Mouse (Mus musculus): ENCODE measurements around the gene Elac2. TPM values are rescaled to one million over a fixed set of nuclear protein-coding genes. Genes with fewer than 3 reads are reported as not detected.

Gene Elac2
- 36.0 and 38.8 TPM in 2 replicates for polyA plus RNA-seq (2016; fragmentation: Nextera tagmentation; extraction: Ambion mirVana)

GRCm38 (mm10) chr11:64978720-64979488, at the start of gene Elac2:
Elac2 (plus strand) TSS chr11:64979038.
- peak within 1 kb of the TSS; percentile 86 for H3K27ac ChIP-seq

GRCm38 (mm10) chr11:64929130-64929529, 49.7 kb upstream of the Elac2 start:
- Histone ChIP-seq H3K27ac (no peak overlapping the region), H3K9me3 (no peaks in the 10 kb centered on the region), H3K4me3 (no peak overlapping the region), H3K36me3 (no peaks in the 10 kb centered on the region), H3K27me3 (ENCODE audit: insufficient read depth, poor library complexity, severe bottlenecking) (no peaks in the 10 kb centered on the region), H3K4me1 (replicated peaks) (no peaks in the 10 kb centered on the region)
- WGBS = 89% methylated on average over 2 of the region's 2 CpGs
- no peak for DNase-seq (ENCODE audit: low spot score)

More at GRCm38 (mm10) chr11:64978720-64979488, at the start of gene Elac2:
- peaks cover 17% of the 10 kb centered on the region for H3K4me1 ChIP-seq (replicated peaks)
- H3K27me3 ChIP-seq (ENCODE audit: insufficient read depth, poor library complexity, severe bottlenecking) = no peaks in the 10 kb centered on the region
- H3K36me3 ChIP-seq = peaks cover 35% of the 10 kb centered on the region
- no peaks in the 10 kb centered on the region for H3K9me3 ChIP-seq
- under 1% methylated on average over 65 of the region's 65 CpGs for WGBS
- peak; percentile 98 for DNase-seq (ENCODE audit: low spot score)
- peak within 1 kb of the TSS; percentile 91 for H3K4me3 ChIP-seq

- H3K4me3 ChIP-seq = no peak overlapping the region
- WGBS = 75% methylated on average over 11 of the region's 11 CpGs
- H3K27me3 ChIP-seq (ENCODE audit: insufficient read depth, poor library complexity, severe bottlenecking) = no peaks in the 10 kb centered on the region
- no peak for DNase-seq (ENCODE audit: low spot score)
- no peaks in the 10 kb centered on the region for H3K4me1 ChIP-seq (replicated peaks)
- H3K27ac ChIP-seq = no peak overlapping the region
- H3K9me3 ChIP-seq = no peaks in the 10 kb centered on the region
- H3K36me3 ChIP-seq = no peaks in the 10 kb centered on the region
Measured at GRCm38 (mm10) chr11:64931060-64931770, 47.6 kb upstream of the Elac2 start.

- H3K27ac ChIP-seq = no peak overlapping the region
- no peak overlapping the region for H3K4me3 ChIP-seq
- H3K9me3 ChIP-seq = no peaks in the 10 kb centered on the region
- 87% methylated on average over 2 of the region's 2 CpGs for WGBS
- H3K4me1 ChIP-seq (replicated peaks) = no peaks in the 10 kb centered on the region
- no peak for DNase-seq (ENCODE audit: low spot score)
- no peaks in the 10 kb centered on the region for H3K36me3 ChIP-seq
- H3K27me3 ChIP-seq (ENCODE audit: insufficient read depth, poor library complexity, severe bottlenecking) = no peaks in the 10 kb centered on the region
Measured at GRCm38 (mm10) chr11:64937226-64937625, 41.6 kb upstream of the Elac2 start.

- 92% methylated on average over 2 of the region's 2 CpGs for WGBS
- Histone ChIP-seq H3K4me1 (replicated peaks) (no peaks in the 10 kb centered on the region), H3K9me3 (no peaks in the 10 kb centered on the region), H3K36me3 (no peaks in the 10 kb centered on the region), H3K27ac (no peak overlapping the region), H3K4me3 (no peak overlapping the region), H3K27me3 (ENCODE audit: insufficient read depth, poor library complexity, severe bottlenecking) (no peaks in the 10 kb centered on the region)
- DNase-seq (ENCODE audit: low spot score) = no peak
Measured at GRCm38 (mm10) chr11:64941193-64941592, 37.6 kb upstream of the Elac2 start.

GRCm38 (mm10) chr11:64949782-64950181, 29.1 kb upstream of the Elac2 start:
- Histone ChIP-seq H3K9me3 (no peaks in the 10 kb centered on the region), H3K4me3 (no peak overlapping the region), H3K27ac (no peak overlapping the region), H3K27me3 (ENCODE audit: insufficient read depth, poor library complexity, severe bottlenecking) (no peaks in the 10 kb centered on the region), H3K4me1 (replicated peaks) (no peaks in the 10 kb centered on the region), H3K36me3 (no peaks in the 10 kb centered on the region)
- WGBS = 83% methylated on average over 3 of the region's 3 CpGs
- no peak for DNase-seq (ENCODE audit: low spot score)

GRCm38 (mm10) chr11:64956962-64957729, 21.7 kb upstream of the Elac2 start:
- WGBS = 15% methylated on average over 16 of the region's 16 CpGs
- H3K36me3 ChIP-seq = no peaks in the 10 kb centered on the region
- H3K27ac ChIP-seq = peak overlapping the region; percentile 13; the same call in 1 of the 2 replicates
- H3K4me1 ChIP-seq (replicated peaks) = peaks cover 16% of the 10 kb centered on the region
- peak overlapping the region; percentile 24 for H3K4me3 ChIP-seq
- no peaks in the 10 kb centered on the region for H3K9me3 ChIP-seq
- 0 out of 2 replicates have a peak, but pooled peaks cover 4% of the 10 kb centered on the region for H3K27me3 ChIP-seq (ENCODE audit: insufficient read depth, poor library complexity, severe bottlenecking)
- DNase-seq (ENCODE audit: low spot score) = peak; percentile 38

GRCm38 (mm10) chr11:64962629-64963028, 16.2 kb upstream of the Elac2 start:
- no peak overlapping the region for H3K4me3 ChIP-seq
- H3K4me1 ChIP-seq (replicated peaks) = peaks cover 5% of the 10 kb centered on the region; the same call in 1 of the 2 replicates
- 90% methylated on average over 2 of the region's 2 CpGs for WGBS
- 0 out of 2 replicates have a peak, but pooled peaks cover 4% of the 10 kb centered on the region for H3K27me3 ChIP-seq (ENCODE audit: insufficient read depth, poor library complexity, severe bottlenecking)
- H3K36me3 ChIP-seq = no peaks in the 10 kb centered on the region
- H3K9me3 ChIP-seq = no peaks in the 10 kb centered on the region
- no peak for DNase-seq (ENCODE audit: low spot score)
- no peak overlapping the region for H3K27ac ChIP-seq

- peak; percentile 88 for DNase-seq (ENCODE audit: low spot score)
- Histone ChIP-seq H3K9me3 (no peaks in the 10 kb centered on the region), H3K36me3 (no peaks in the 10 kb centered on the region), H3K27me3 (ENCODE audit: insufficient read depth, poor library complexity, severe bottlenecking) (peaks cover 14% of the 10 kb centered on the region; the same call in 1 of the 2 replicates), H3K4me1 (replicated peaks) (peaks cover 9% of the 10 kb centered on the region; the same call in 1 of the 2 replicates), H3K4me3 (no peak overlapping the region), H3K27ac (peak overlapping the region; percentile 79)
- 12% methylated on average over 3 of the region's 3 CpGs for WGBS
Measured at GRCm38 (mm10) chr11:64968507-64968906, 10.3 kb upstream of the Elac2 start.

GRCm38 (mm10) chr11:64968939-64969342, 9.9 kb upstream of the Elac2 start:
- no peaks in the 10 kb centered on the region for H3K36me3 ChIP-seq
- H3K27me3 ChIP-seq (ENCODE audit: insufficient read depth, poor library complexity, severe bottlenecking) = peaks cover 14% of the 10 kb centered on the region; the same call in 1 of the 2 replicates
- WGBS = 60% methylated on average over 4 of the region's 4 CpGs

GRCm38 (mm10) chr11:64971471-64971988, 7.3 kb upstream of the Elac2 start:
- H3K4me3 ChIP-seq = no peak overlapping the region
- no peak for DNase-seq (ENCODE audit: low spot score)
- H3K9me3 ChIP-seq = no peaks in the 10 kb centered on the region
- H3K4me1 ChIP-seq (replicated peaks) = peaks cover 9% of the 10 kb centered on the region; the same call in 1 of the 2 replicates
- WGBS = 81% methylated on average over 3 of the region's 3 CpGs
- H3K27me3 ChIP-seq (ENCODE audit: insufficient read depth, poor library complexity, severe bottlenecking) = peaks cover 14% of the 10 kb centered on the region; the same call in 1 of the 2 replicates
- H3K27ac ChIP-seq = no peak overlapping the region
- H3K36me3 ChIP-seq = no peaks in the 10 kb centered on the region

More at GRCm38 (mm10) chr11:64968939-64969342, 9.9 kb upstream of the Elac2 start:
- DNase-seq (ENCODE audit: low spot score) = no peak
- Histone ChIP-seq H3K4me3 (no peak overlapping the region), H3K27ac (no peak overlapping the region), H3K4me1 (replicated peaks) (peaks cover 9% of the 10 kb centered on the region; the same call in 1 of the 2 replicates), H3K9me3 (no peaks in the 10 kb centered on the region)

- H3K4me1 ChIP-seq (replicated peaks) = peaks cover 9% of the 10 kb centered on the region; the same call in 1 of the 2 replicates
- no peaks in the 10 kb centered on the region for H3K9me3 ChIP-seq
- no peak for DNase-seq (ENCODE audit: low spot score)
- peaks cover 14% of the 10 kb centered on the region; the same call in 1 of the 2 replicates for H3K27me3 ChIP-seq (ENCODE audit: insufficient read depth, poor library complexity, severe bottlenecking)
- H3K36me3 ChIP-seq = no peaks in the 10 kb centered on the region
- no peak overlapping the region for H3K4me3 ChIP-seq
- 79% methylated on average over 2 of the region's 2 CpGs for WGBS
- H3K27ac ChIP-seq = no peak overlapping the region
Measured at GRCm38 (mm10) chr11:64972418-64972817, 6.4 kb upstream of the Elac2 start.

Measured in hindbrain, embryonic 10.5 days (tissue).